ENCODE assay signal across 8 mouse cellular contexts in the genomic region with DNA sequence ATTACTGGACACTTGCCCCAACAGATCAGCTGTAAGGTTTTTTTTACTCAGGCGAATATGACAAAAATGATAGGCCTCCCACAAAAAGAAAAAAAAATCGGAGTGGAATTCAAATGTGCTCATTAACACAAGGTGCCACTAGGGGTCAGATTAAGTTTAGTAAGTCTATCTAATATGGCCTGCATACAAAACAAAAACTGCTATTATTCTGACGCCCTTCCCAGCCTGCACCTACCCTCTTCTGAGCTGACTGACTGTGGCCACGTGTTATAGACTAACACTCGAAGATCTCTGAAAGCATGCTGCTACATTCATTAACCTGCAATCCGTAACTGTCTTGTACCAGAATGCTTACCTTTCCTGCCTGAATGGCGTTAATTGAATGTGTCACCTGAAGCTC.
A peak's percentile ranks its signal among the peaks of the same experiment; 100 is the strongest.
DNase-seq lines count a peak whose midpoint lies in the region; ATAC-seq lines count a peak whose summit lies in the region.

No protein-coding gene starts in this region.

- ATAC-seq in midbrain, embryonic 11.5 days (ENCODE audit: low FRiP score): peak; percentile 72

- DNase-seq in cerebellum, adult 9-10 months: peak; percentile 19
- DNase-seq in cerebellum, adult 9-11 months: no peak
- DNase-seq in midbrain, embryonic 11.5 days (ENCODE audit: low spot score, missing footprints): peak; percentile 68
- DNase-seq in midbrain, embryonic 10.5 days (ENCODE audit: low spot score): no peak
- DNase-seq in induced T-regulatory cell, adult 2 months (ENCODE audit: low read depth): peak; percentile 66
- peak; percentile 59 for DNase-seq in retina, postnatal 1 day
- DNase-seq in adrenal gland, postnatal 36 days: no peak
- DNase-seq in gastrocnemius, adult 18-20 months (ENCODE audit: low spot score): no peak

- H3K9ac ChIP-seq in midbrain, embryonic 11.5 days (ENCODE audit: low read length): no peak overlapping the region

- no peak overlapping the region for H3K4me3 ChIP-seq in midbrain, embryonic 11.5 days (ENCODE audit: low read depth, low read length)
- no peak overlapping the region for H3K4me3 ChIP-seq in midbrain, embryonic 10.5 days

- no peak overlapping the region for H3K4me2 ChIP-seq in midbrain, embryonic 11.5 days

- 55% methylated on average over 7 of the region's 7 CpGs for WGBS in midbrain, embryonic 11.5 days
- WGBS in midbrain, embryonic 10.5 days: 66% methylated on average over 7 of the region's 7 CpGs

- no peaks in the 10 kb centered on the region for H3K36me3 ChIP-seq in midbrain, embryonic 11.5 days (ENCODE audit: control insufficient read depth, insufficient read depth, low read length)
- no peaks in the 10 kb centered on the region for H3K36me3 ChIP-seq in midbrain, embryonic 10.5 days

- no peaks in the 10 kb centered on the region for H3K9me3 ChIP-seq in midbrain, embryonic 11.5 days (ENCODE audit: control insufficient read depth, low read length)
- H3K9me3 ChIP-seq in midbrain, embryonic 10.5 days (replicated peaks): no peaks in the 10 kb centered on the region

- no peaks in the 10 kb centered on the region for H3K27me3 ChIP-seq in midbrain, embryonic 11.5 days (ENCODE audit: control insufficient read depth, insufficient read depth, low read length)
- no peaks in the 10 kb centered on the region for H3K27me3 ChIP-seq in midbrain, embryonic 10.5 days (ENCODE audit: low read depth, poor library complexity, severe bottlenecking)

- no peaks in the 10 kb centered on the region for H3K4me1 ChIP-seq in midbrain, embryonic 11.5 days (ENCODE audit: control insufficient read depth, insufficient read depth, low read length)
- H3K4me1 ChIP-seq in midbrain, embryonic 10.5 days: no peaks in the 10 kb centered on the region

- H3K27ac ChIP-seq in midbrain, embryonic 11.5 days (ENCODE audit: low read depth, low read length): no peak overlapping the region
- H3K27ac ChIP-seq in midbrain, embryonic 10.5 days (replicated peaks): no peak overlapping the region

Comparison
In these comparisons a context has a peak if more than half of its experiments do, and no peak if none do; other contexts are left out.
1. DNase-seq: peak in cerebellum, adult 9-10 months (single experiment), midbrain, embryonic 11.5 days (single experiment), induced T-regulatory cell, adult 2 months (single experiment) and retina, postnatal 1 day (single experiment); none in cerebellum, adult 9-11 months (single experiment), midbrain, embryonic 10.5 days (single experiment), adrenal gland, postnatal 36 days (0 of 2) and gastrocnemius, adult 18-20 months (single experiment).